Mouse (Mus musculus) retina, embryonic 14.5 days (tissue): ENCODE measurements around the gene Sptlc3.
A peak's percentile ranks its signal among the peaks of the same experiment; 100 is the strongest.

Experiments used
- DNase-seq: peaks from one replicate; pipeline ENCODE4 v3.0.0-alpha.2; 2015; ENCODE audit warnings: low spot score

Gene Sptlc3

DNA sequence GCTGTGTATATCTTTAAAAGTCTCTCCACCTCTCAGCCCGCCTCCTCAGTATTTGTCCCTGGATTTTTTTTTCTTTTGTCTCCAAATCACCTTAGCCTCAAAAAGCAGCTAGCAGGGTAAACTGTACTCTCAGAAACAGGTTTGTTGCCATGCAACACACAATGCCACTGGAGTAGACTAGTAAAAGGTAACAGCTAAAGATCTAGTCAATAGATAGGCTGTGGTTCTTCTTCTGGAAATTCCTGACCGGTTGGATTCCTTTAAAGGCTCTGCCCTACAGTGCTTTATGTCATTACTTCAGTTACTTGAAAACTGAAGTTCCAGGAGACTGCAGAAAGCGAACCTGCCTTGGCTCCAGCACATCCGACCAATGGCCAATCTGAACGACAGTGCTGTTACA lies at the start of gene Sptlc3:
TSS of gene Sptlc3 (plus strand) at position 78 of the 400 bp plus-strand sequence.
- no peak for DNase-seq

DNA sequence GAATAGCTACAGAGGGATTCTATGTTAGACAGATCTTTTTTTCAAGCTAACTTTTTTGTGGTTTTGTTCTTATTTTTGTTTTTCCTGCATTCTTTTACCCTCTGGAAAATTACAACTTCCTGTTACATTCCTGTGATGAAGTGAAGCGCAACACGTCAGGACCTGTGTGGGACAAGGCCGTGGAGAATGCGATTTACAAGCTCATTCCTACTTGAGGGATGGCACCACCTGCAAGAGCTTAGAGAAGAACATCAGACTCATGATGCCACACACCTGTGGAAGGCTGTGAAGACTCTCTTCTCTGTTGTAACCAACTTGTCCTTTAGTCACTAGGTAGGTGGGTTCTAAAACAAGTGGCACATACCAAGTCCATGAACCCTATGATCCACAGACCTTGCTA lies 26.0 kb upstream of the Sptlc3 start:
- no peak for DNase-seq

DNA sequence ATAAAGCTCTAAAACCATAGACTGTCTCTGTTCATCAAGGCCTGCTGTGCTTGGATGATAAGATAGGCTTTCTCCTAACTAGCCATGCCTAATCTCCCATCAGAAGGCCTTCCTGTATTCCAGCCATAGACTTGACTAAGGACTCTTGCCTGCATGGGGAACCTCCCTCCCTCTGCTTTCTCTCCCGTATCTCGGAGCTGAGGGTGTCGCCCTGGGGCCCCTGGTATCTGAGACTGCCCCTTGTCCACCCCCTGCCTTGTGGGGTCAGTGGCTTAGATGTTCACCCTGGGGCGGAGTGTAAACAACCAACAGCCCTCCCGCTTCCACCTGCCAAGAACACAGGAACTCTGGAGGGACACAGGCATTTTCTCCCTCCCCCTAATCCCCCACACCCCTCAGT lies 5.0 kb upstream of the Sptlc3 start:
- no peak for DNase-seq

DNA sequence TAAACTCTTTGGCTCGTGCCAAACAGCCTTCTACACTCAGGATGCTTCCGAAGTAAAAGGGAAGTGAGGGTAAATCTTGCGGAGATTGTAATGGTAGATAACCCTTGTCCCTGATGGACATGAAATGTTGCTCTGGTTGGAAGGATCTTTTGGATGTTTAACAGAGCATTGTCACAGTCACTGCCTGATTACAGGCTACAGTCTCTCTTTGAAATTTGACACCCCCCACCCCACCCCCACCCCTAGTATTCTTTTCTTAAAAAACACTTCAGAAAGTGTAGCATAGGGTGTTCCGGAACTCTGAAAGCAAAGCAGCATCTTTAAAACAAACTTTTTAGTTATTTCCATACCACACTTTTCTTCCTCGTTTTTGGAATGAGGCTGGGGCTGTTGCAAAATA lies 916 bp downstream of the Sptlc3 start:
- no peak for DNase-seq

DNA sequence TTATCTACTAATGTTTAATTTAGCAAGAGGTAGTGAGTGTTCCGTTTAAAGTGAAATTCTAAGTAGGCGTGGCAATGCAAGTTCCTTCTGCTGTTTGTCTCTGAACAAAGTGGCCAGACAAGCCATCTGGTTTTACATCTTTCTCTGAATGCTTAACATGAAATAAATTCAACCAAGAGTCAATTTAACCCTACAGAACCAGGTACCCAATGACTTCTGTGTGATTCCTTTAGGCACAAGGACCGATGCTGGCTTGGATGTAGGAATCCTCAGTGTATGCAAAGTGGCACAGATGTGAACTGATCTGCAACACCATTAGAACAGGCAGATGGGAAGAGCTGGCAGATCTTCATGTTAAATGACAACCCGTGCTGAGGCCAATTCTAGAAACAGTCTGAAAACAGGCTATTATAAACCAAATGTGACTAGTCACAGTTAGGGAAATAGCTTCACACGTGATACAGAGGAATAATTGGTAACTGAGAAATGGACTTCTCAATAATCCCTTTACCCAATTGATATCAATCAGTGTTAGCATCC lies 68.3 kb downstream of the Sptlc3 start:
- no peak for DNase-seq

DNA sequence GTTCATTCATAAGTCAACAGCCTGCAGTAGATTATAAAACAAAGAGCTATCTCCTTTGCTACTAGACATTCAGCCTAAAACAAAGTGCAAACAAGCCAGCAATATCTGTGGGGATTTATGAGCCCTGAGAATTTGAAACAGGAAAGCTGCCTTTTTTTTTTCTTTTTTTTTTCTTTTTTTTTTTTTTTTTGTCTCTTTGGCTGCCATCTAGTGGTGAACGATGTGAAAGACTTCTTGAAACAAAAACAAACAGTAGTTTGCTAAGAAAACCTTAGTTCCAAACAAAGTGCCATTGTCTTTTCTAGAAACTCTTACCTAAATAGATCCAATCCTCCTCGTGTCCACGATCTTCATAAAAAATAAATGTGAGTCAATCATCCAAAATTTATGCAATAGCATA lies 85.6 kb downstream of the Sptlc3 start:
- DNase-seq: peak; percentile 34

DNA sequence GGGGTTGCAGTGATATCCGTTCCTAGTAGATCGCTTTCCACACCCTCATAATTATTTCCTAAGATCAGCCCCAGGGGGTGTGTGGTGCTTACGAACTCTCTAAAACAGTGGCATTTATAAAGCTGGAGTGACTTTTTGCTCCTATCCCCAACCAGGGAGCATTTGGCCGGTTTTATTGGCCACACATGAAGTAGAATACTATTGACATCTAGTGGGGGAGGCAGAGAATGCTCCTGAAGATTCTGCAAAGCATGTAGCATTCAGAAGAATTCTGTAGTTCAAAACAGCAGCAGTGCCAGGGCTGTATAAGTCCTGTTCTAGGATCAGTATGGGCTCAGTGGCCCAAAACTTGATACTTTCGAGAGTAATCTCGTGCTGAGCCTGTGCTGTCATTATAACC lies 89.1 kb downstream of the Sptlc3 start:
- DNase-seq: no peak

DNA sequence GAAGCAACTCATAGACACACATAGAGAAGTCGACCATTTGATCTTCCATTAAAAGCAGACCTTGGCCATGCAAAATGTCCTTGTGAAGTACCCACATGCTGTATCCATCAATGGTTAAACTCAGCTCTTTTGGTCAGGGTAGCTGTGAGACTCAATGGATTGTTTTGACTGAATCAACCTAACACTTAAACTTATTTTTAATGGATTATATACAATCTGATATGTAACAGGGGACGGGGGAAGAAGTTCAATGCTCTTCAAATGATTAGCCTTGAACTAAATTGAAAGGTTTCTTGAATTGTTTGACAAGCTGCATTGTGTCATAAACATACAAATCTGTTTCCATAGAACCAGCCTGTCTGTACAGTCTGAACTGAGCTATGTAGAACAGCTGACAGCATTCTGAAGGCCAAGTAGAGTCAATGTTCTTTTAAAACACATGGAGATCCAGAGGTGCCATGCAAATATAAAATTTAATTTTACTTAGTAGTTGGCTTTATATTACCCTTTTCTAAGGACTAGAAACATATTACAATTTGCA lies 94.0 kb downstream of the Sptlc3 start:
- DNase-seq: no peak

DNA sequence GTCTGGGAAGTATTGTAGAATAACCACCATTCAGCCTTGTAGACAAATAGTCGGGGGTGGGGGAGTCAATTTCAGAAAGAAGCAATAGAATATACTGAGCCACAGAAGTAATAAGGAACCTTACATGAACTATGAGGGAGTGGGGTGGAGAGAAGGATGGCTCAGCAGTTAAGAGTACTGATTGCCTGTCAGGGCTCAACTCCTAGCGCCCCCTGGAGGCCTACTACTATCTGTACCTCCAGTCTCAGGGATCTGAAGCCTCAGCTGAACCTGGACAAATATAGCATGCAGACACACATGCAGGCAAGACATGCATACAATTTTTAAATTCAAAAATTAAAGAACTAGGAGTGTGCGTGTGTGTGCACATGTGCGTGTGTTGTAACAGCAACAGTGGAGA lies 96.2 kb downstream of the Sptlc3 start:
- peak; percentile 78 for DNase-seq

DNA sequence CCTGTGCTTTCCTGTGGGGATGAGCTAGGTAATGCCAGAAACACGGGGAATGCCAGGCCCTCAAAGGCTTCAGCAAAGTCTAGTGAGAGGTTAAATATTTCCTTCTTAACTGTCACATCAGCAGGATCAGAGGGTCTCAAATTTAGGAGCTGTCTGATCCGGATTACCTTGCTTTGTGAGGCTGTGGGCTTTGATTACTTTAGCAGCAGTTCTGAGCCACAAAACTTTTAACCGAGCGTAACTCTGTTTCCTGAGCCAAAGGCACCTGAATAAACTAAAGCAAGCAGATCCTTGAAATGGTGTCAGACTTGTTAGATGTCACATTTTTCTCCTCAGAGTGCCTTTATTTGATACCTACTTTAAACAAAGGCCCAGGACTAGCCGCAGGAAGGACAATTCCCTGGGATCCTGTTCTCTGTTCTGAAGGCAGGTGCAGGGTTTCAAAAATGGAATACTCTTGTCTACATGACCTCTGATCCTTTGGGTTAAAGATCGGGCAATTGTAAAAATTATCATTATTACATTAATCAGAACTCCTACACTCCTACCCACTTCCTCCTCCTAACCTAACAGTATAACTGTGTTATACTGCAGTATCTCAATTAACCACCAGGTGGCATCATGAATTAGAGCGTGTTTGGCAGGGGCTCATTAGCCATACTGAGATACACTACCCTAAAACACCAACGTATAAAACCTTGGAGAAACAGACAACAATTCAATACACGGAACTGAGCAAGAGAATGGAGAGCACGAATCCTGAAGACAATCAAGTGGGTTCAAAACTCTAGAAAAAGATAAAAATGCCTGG lies 97.4 kb downstream of the Sptlc3 start:
- peak; percentile 83 for DNase-seq

DNA sequence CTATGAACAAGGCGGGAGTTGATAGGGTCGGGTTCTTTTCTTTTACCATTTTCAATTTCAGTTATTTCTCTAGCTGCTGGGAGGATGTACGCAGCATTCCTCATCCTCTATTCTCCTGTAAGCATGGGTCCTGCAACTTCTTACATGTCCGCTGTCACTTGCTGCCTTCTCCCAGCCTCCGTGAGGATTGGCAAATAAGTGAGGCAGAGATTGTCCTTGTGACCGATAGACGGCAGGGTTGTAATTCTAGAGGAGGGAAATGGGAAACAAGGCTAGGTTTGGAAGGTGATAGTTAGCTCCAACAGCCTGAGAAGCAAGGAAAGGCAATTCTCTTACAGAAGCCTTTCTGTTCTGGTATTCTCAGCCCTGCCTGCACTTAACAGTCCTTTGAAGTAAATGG lies 98.4 kb downstream of the Sptlc3 start:
- no peak for DNase-seq

DNA sequence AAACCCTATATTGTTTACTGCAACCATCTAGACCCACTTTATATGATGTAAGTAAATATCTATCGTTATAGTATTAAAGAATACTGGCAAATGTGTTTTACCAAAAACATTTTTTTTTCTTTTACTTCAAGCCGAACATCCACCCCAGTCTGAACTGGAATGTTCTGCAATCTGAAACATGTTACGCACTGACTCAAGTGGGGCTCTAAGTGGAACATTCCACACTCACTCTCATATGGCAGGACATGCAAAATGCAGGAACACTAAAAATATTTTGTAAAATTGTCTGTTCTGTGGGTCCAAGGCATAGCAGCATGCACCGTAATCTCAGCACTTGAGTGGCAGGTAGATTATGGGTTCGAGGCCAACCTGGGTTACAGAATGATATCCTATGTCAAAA lies 103.5 kb downstream of the Sptlc3 start:
- DNase-seq: no peak

DNA sequence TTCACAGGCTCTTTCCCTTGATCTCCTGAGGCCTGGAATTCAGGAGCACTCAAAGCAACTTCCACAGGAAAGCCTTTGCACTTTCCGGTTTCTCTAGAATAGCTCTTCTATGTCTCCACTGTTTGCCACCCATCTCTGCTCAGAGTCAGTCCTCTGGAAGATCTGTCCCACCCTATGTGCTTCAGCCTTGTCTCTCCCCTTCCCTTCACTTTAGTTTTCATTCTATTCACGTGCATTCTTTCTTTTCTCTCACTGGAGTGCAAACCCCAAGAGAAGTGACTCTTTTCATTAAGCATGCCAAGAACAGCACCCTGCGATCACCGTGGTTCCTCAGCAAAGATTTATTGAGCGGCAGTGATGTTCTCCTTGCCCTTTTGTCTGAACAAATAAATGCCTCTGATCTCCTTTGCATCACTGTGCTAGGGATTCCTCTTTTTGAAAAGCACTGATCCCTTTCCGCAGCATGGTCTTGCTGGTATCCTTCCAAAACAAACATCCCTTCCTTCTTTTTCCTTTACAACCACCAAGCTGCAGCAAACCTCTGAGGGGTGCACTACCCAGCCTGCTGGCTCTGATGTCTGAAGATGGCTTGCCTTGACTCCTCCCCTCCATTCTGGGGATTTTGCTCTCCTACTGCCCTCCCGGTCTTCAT lies 108.0 kb downstream of the Sptlc3 start:
- no peak for DNase-seq

DNA sequence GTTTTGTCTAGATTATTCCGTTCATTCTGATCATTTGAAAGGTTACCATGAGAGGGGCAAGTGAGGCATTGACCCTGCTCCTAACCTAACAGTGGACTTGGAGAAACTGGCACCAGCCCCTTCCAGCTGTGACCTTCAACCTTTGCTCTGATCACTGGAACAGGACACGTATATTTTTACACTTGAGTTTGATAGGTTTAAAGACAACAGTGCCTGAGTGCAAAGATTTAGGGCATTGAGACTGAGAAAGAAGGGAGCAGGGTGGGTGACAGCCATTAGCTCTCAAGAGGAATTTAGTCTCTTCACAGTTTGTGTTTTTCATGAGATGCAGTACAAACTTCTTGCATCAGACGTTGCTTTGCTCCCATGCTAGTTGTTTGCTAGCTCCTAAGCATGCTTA lies 114.5 kb downstream of the Sptlc3 start:
- DNase-seq: no peak

DNA sequence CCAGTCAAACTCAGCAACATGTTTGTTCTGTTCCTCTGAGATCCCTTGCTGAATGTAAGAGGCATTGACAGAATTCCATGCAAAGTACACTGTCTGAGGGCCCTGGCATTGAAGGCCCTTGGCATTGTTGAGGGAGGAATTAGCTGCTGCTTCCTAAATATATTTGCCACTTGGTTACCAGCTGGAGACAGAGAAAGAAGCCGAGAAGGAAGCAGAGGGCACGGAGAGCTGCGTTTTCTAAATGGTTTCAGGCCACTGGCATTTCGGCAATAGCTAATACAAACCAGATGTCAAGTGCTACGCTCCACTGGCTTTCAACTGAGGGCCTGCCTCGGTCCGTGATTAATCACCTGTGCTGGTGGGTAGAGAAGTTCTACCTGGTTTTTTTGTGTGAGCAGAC lies 115.1 kb downstream of the Sptlc3 start:
- DNase-seq: peak; percentile 32

DNA sequence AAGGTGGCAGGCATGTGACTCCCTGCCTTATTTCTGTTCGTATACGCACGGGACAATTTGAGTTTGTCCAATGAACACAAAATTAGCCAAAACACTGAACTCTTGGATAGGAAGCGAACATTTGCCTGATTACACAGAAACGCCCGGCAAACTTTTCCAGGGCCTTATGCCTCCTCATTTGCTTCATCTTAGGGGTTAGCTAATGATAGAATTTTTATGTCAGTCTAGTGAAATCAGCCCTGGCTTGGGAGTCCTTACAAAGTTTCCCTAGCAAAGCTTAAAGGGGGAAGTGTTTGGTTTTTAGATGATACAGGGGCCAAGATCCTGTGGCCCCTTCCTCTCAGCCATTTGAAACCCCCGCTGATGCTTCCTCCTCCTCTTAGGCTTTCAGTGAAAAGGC lies 115.5 kb downstream of the Sptlc3 start:
- DNase-seq: no peak

DNA sequence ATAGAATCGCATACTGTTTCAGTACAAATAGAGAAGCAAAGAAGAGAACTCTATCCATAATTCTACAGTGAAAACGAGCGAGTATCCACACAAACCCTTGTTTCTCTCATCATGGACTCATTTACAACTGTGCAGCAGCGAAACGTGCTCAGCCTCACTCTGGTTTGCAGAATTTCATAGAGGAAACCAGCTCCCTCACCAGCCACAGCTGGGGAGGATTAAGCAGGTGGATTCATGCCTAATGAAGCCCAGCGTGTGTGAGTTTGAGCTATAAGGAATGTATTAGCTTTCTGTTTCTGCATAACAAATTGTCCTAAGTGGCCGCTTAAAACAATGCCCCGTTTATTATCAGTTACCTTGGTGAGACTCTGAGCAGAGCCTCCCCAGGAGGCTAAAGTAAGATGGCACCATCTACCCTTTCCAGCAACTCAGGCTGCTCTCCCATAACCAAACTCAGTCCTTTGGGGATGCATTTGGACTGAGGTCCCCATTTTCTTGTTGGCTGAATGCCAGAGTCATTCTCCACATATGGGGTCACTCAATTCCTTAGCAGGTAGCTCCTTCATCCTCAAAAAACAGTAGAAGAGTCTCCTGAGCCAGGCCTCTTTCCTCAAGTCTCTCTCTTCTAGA lies 116.1 kb downstream of the Sptlc3 start:
- peak; percentile 26 for DNase-seq

DNA sequence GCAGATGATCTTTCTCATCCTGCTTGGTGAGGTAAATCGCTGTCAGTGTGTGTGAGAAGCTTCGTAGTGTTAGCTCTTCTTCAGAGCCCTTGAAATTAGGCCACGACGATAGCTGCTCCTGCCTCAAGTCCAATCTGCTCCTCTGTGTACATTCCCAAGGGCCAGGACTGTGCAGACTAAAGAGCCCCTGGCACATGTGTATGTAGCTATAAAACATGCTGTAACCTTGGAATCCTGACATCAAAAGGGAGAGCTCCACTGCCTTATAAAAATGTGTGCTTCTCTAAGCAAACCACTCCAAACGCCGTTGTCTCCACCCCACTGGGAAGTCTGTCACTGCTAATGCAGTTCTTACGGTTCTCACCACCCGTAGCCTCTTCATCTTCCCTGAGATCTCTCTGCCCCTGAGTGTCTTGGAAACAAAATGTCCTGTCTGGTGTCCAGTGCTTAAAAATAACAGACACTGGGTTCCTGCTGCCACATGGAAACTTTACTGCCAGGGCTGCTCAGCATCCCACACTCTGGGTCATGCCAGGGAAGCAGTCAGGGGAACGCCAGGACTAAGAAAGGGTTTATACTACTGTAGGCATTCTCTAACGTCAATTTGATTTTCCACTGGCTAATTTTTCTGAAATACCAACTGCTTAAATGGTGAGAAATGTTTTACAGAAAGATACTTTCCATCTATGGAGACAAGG lies 118.8 kb downstream of the Sptlc3 start:
- no peak for DNase-seq

DNA sequence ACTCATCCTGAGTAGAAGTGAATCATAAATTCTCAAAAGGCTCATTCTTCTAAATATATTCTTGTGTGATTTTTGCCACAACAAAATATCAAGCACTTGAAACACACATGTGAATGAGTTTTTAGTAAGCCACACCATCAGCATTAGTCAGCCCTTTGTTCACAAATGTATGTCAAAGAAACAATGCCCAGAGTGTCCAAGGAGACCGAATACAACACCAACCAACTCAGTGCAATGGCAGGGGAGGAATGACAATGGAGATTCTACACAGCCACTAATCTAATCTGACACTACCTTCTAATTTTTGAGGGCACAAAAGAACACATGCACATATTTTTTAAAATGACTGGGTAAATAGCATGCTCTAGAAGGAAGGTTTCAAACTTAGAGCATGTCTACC lies 132.8 kb downstream of the Sptlc3 start:
- DNase-seq: peak; percentile 51

DNA sequence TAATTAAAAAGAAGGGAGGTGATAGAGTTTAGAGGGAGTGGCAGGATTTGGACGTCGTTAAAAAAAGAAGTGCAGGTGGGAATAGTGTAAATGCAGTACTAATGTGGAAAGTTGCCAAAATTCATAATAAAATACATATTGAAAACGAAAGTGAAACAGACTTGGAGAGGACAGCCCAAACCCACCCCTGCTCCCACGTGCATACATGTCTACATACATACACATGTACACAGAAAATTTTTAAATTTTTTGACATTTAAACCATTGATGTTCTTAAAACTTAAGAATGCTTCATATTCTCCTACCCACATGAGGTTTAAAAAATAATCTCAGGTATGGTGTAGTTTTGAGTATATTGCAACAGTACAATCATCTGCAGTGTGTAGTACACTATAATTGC lies 135.0 kb downstream of the Sptlc3 start:
- no peak for DNase-seq

DNA sequence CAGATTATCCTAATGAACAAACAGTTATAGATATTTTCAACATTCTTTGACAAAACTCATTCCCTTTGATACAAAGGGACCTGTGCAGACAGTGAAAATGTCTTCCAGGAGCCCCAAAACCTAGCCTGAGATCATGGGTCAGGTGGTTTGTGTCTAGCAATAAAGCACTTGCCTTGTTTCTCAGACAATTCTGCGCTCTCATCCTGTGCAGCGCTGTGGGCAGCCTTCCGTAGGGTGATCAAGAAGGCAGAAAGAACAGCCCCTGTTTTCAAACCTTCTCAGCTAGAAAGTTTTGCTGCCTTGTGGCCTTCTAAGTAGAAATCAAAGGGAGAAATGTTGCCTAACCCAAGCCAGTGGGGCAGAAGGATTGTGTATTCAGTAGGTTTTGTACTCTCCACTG lies 135.9 kb downstream of the Sptlc3 start:
- DNase-seq: no peak

DNA sequence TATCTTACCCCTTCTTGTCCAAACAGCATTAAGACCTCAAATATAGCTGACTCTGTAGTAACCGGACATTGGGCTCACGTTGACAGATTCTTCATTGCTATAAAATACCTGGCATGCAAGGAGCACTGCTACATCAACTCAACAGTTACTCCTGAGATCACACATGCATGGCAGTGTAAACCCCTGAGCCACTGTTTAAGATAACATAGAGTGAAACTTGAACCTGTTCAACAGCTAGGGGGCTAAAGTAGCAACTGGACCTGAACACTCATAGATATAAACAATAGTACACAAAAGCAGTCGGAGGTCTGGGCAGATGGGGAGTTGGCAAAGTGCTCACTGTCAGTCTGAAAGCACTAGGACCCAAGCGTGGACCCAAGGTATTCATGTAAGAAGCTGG lies 140.8 kb downstream of the Sptlc3 start:
- DNase-seq: no peak
